Mouse (Mus musculus): ENCODE data around the gene Nsf.

DNA sequence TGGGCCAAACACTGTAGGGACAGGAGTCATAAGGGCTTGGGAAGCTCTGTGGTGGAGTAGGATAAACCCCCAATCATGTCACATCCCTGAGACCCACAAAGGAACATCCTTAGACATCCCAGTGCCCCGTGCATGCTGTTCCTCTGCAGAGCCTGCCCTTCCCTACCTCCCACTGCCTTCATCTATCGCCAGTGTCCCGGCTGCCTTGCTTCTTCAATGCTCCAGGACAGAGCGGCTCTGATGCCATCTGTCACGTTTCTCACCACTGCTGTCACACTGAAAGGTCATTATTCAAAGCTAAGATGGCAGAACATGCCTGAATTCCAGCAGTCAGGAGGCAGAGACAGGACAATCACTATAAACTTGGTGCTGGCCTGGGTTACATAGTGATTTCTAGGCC, 44.9 kb upstream of the Nsf start:
- TF ChIP-seq CTCF (IDR thresholded peaks at IDR 0.05; ENCODE audit: control insufficient read depth, insufficient read depth, low read length) (no peak), POLR2A (IDR thresholded peaks at IDR 0.05; ENCODE audit: borderline replicate concordance, control insufficient read depth, low read depth, low read length) (no peak)

Measured in bone marrow, adult 2 months (tissue).